Mouse (Mus musculus) forebrain, embryonic 16.5 days (tissue): Measurements from ENCODE around the gene 1700001O22Rik. TPM values are rescaled to one million over a fixed set of nuclear protein-coding genes. Genes with fewer than 3 reads are reported as not detected.
A peak's percentile ranks its signal among the peaks of the same experiment; 100 is the strongest.

Experiments
- ATAC-seq: fragments of 200-750 bp; cut with Nextera tagmentation; 2 replicates; pipeline ENCODE4 v1.8.0; 2017; ENCODE audit warnings: mild to moderate bottlenecking, moderate library complexity
- H3K27ac ChIP-seq: fragments of 300-500 bp; sonication (generic); 2 replicates; pipeline ENCODE4 v1.5.1; 2014; ENCODE audit warnings: low read length, control low read depth
- H3K27me3 ChIP-seq: fragments of 300-500 bp; sonication (generic); replicated peaks from 2 replicates; pipeline ENCODE4 v1.6.1; 2014; ENCODE audit warnings: low read length; ENCODE audit not compliant: control insufficient read depth, insufficient read depth
- H3K36me3 ChIP-seq: fragments of 300-500 bp; sonication (generic); 2 replicates; pipeline ENCODE4 v1.6.1; 2014; ENCODE audit not compliant: control insufficient read depth, insufficient read depth
- H3K4me1 ChIP-seq: fragments of 300-500 bp; sonication (generic); replicated peaks from 2 replicates; pipeline ENCODE4 v1.6.1; 2014; ENCODE audit warnings: low read length; ENCODE audit not compliant: control insufficient read depth, insufficient read depth
- H3K4me2 ChIP-seq: fragments of 300-500 bp; sonication (generic); 2 replicates; pipeline ENCODE4 v1.6.1; 2014; ENCODE audit warnings: mild to moderate bottlenecking, low read length, control low read depth
- H3K4me3 ChIP-seq: fragments of 300-500 bp; sonication (generic); replicated peaks from 2 replicates; pipeline ENCODE4 v1.5.1; 2014; ENCODE audit warnings: mild to moderate bottlenecking, low read length, control low read depth
- H3K9ac ChIP-seq: fragments of 300-500 bp; sonication (generic); replicated peaks from 2 replicates; pipeline ENCODE4 v1.6.1; 2014; ENCODE audit warnings: low read depth, low read length, control low read depth
- H3K9me3 ChIP-seq: fragments of 300-500 bp; sonication (generic); 2 replicates; pipeline ENCODE4 v1.6.1; 2016; ENCODE audit warnings: low read length; ENCODE audit not compliant: control insufficient read depth
- WGBS: fragments of 180-500 bp; shearing (Covaris S2); extraction: QIAGEN DNeasy Blood & Tissue Kit; methylation state at CpG from one replicate; pipeline ENCODE4 v1.1.7; 2014; 5-methylcytosine and 5-hydroxymethylcytosine counted together
- polyA plus RNA-seq: library from polyadenylated mRNA; unstranded; fragments of >200 nt; fragmentation: Nextera tagmentation; extraction: Ambion mirVana; gene quantifications from 2 replicates; pipeline ENCODE4 v1.2.1, GENCODE M21; 2015

The 1700001O22Rik gene
- polyA plus RNA-seq, 1 experiment from 2014 or later: 2.1 TPM

DNA sequence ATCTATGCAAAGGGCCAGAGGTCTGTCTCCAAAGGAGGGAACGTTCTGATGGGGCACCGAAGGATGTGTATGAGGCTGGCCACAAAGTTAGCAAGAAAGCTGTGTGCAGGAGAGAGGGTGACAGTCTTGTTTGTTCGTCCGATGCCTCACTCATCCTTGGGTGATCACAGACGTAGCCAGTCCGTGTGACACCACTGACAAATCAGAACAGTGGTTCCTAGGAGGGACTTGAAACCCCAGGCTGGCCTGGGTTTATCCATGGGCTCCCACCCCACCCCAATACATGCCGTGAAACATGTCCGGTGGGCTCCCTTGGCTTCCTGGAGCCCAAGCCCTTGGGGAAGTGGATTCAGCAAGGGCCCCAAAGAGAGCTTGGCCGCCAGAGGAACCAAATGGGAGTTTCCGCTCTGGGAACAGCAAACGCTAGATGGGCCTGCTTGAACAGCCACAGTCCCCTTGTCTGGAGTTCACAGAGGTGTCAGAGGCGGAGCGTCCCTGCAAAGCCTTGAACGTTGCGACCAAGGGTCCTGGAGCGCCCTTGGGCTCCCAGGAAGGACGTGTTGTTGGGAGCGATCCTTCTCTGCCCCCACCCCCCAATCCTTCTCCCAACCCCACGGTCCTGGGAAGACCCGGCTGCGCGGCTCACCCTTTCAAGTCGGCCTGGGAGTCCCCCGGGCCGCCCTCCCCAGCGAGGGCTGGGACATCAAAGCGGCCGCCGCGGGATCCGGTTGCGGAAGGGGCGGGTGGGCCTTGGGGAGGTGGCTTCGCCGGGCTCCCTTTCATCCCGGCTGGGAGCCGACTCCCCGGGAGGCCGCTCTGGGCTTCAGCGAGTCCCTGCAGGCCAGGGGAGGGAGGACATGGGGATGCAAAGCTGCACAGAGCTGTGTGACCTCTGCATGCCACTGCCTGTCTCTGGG is 19.1 kb downstream of the 1700001O22Rik start:
- Histone ChIP-seq H3K36me3 (no peaks in the 10 kb centered on the region), H3K27me3 (no peaks in the 10 kb centered on the region), H3K4me1 (peaks cover 24% of the 10 kb centered on the region), H3K4me3 (peak overlapping the region; percentile 14; the same call in 1 of the 2 replicates), H3K9me3 (no peaks in the 10 kb centered on the region), H3K9ac (peak overlapping the region; percentile 53), H3K4me2 (peak overlapping the region; percentile 40), H3K27ac (no peak overlapping the region; the same call in 1 of the 2 replicates)
- 18% methylated on average over 32 of the region's 40 CpGs for WGBS
- ATAC-seq: peak; percentile 17; the same call in 1 of the 2 replicates

DNA sequence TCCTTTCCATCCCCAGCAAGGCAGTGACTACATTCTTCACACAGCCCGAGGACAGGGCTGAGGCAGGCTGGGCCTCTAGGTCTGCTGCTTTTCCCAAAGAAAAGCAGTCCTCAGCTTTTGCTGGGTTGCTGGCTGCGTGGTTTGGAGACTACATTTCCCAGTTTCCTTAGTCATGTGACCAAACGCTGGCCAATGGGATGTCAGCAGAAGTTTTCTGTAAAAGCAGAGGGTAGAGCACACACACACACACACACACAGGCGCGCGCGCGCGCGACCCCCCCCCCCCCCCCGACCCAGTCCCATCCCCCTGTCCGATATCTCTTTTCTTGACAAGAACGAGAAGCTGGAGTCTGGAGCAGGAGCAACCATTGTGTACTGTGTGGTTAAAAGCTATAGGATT is 20.1 kb downstream of the 1700001O22Rik start:
- H3K4me1 ChIP-seq: peaks cover 24% of the 10 kb centered on the region
- H3K27me3 ChIP-seq: no peaks in the 10 kb centered on the region
- H3K4me3 ChIP-seq: peak overlapping the region; percentile 25; the same call in 1 of the 2 replicates
- peak overlapping the region; percentile 54 for H3K4me2 ChIP-seq
- no peaks in the 10 kb centered on the region for H3K36me3 ChIP-seq
- WGBS: 0% methylated on average over 12 of the region's 13 CpGs
- no peak overlapping the region for H3K27ac ChIP-seq
- H3K9ac ChIP-seq: peak overlapping the region; percentile 41
- peak; percentile 64 for ATAC-seq
- no peaks in the 10 kb centered on the region for H3K9me3 ChIP-seq

DNA sequence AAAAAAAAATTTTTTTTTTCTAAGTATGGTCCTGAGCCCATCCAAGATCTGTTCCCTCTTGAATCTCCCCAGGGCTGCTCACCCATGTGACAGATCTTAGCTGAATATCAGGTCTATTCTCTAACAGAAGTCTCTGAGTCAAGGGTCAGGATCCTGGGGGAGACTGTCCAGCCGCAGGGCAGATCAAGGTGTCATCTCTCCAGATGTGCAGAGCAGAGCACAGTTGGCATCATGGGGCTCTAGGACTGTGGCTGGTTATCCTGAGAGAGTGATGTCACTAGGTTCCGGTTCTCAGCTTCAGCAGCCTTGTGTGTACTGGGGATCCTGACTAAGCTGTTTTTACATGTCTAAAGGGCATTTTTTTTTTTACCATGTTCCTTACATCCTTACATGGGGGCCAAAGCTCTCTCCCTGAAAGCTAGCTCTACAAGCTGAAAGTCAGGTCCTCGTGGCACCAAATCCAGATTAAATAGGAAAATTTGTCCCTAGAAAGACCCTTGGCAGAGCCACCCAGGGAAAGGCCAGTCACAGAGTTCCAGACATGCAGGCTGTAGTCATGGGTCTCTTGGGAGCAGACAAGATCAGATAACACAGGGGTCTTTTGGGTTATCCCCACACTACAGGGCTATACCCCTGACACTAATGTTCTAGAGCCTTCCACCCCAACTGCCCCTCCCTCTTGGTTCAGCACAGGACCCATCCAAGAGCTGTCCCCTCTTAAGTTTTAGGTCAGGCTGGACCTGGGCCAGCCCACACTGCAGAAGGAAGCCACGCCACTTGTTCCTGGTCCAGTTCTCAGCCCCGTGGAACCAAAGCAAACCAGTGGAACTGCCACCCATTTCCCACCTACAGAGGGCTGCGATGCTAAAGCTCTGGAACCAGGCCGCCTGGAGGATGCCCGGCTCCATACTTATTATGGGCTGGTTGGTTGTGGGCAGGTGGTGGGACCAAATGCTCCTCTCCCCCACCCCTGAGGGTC is 20.9 kb downstream of the 1700001O22Rik start:
- no peak overlapping the region for H3K4me2 ChIP-seq
- H3K4me3 ChIP-seq: no peak overlapping the region
- H3K4me1 ChIP-seq: peaks cover 24% of the 10 kb centered on the region
- no peaks in the 10 kb centered on the region for H3K9me3 ChIP-seq
- WGBS: 76% methylated on average over 8 of the region's 8 CpGs
- no peaks in the 10 kb centered on the region for H3K36me3 ChIP-seq
- peak overlapping the region; percentile 41 for H3K9ac ChIP-seq
- ATAC-seq: peak; percentile 16
- no peak overlapping the region for H3K27ac ChIP-seq
- H3K27me3 ChIP-seq: no peaks in the 10 kb centered on the region

DNA sequence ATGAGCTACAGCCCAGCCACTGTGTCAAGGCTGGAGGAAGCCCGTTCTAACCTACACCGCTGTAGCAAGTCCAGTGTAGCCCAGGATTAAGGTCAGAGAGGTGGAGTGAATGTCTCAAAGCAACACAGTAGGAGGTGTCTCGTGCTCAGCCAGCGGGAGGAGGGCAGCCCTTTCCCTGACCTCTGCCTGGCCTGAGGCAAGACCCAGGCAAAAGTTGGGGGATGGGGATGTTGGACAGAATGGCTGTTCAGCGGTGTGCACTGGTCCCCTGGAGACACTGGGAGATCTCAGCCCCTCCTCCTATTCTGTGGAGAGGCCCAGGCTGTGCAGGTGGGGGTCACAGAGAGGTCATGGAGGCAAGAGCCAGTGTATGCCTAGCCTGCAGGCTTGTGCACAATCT is 24.2 kb downstream of the 1700001O22Rik start:
- WGBS: 10% methylated on average over 5 of the region's 5 CpGs
- no peaks in the 10 kb centered on the region for H3K9me3 ChIP-seq

DNA sequence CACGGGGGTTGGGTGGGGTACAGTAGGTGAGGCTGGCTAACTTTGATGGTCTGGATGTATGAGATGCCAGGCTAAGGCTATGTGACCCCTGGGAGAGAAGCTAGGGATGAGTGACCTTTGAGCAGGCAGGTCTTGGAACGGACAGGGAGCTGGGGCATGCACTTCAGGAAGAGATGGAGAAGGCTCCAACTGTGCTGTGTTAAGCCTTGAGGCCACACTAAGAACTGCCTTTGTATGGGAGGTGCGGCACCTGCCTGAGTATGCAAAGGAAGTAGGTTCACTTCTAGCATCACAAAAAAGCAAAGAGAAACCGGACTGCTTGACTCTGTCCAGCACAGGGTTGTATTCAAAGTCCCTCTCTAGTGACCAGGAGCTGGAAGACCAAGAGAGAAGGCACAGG is 25.2 kb downstream of the 1700001O22Rik start:
- no peak overlapping the region for H3K4me3 ChIP-seq
- no peaks in the 10 kb centered on the region for H3K36me3 ChIP-seq
- H3K9ac ChIP-seq: no peak overlapping the region
- no peak overlapping the region for H3K4me2 ChIP-seq
- H3K4me1 ChIP-seq: peaks cover 3% of the 10 kb centered on the region
- 58% methylated on average over 4 of the region's 4 CpGs for WGBS
- no peaks in the 10 kb centered on the region for H3K27me3 ChIP-seq
- H3K27ac ChIP-seq: no peak overlapping the region
- ATAC-seq: no peak
- no peaks in the 10 kb centered on the region for H3K9me3 ChIP-seq

More for the DNA sequence above, 24.2 kb downstream of the 1700001O22Rik start:
- Histone ChIP-seq H3K4me3 (no peak overlapping the region), H3K4me1 (peaks cover 8% of the 10 kb centered on the region), H3K27ac (no peak overlapping the region), H3K27me3 (no peaks in the 10 kb centered on the region), H3K9ac (no peak overlapping the region), H3K4me2 (no peak overlapping the region), H3K36me3 (no peaks in the 10 kb centered on the region)
- ATAC-seq: no peak

DNA sequence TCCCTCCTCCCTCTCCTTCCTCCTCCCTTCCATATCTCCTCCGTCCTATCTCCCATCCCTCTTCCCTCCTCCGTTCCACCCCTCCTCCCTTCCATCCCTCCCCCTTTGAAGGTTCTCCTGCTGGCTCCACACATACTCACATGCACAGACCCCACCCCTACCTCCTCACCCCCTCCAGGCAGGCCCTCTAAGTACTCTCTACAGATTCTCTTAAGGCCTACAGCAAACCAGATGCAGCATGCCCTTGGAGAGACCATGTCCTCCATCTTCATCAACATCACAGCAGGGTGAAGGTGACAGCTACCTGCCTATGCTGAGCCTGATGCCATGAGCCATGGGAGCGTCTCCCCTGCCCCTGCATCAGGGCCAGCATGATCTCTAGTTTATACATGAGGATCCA is 26.2 kb downstream of the 1700001O22Rik start:
- no peak overlapping the region for H3K9ac ChIP-seq
- ATAC-seq: no peak
- peaks cover 11% of the 10 kb centered on the region for H3K4me1 ChIP-seq
- no peaks in the 10 kb centered on the region for H3K36me3 ChIP-seq
- no peak overlapping the region for H3K4me3 ChIP-seq
- H3K9me3 ChIP-seq: no peaks in the 10 kb centered on the region
- H3K27ac ChIP-seq: no peak overlapping the region
- 80% methylated on average over 3 of the region's 3 CpGs for WGBS
- no peaks in the 10 kb centered on the region for H3K27me3 ChIP-seq
- no peak overlapping the region for H3K4me2 ChIP-seq

DNA sequence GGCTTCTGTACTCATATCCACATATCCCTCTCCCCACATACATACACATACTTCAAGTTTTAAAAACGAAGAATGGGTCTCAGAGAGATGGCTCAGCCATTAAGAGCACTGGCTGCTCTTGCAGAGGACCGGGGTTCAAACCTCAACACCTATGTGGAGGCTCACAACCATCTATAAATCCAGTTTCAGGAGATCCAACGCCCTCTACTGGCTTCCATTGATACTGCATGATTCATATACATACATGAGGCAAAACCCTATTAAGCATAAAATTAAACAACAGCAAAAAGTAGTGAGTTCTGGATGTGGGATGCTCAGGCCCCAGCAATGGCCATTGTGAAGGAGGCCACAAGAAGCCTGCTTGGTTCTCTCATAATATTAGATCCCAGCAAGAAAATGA is 27.5 kb downstream of the 1700001O22Rik start:
- H3K4me3 ChIP-seq: no peak overlapping the region
- H3K27ac ChIP-seq: no peak overlapping the region
- no peak overlapping the region for H3K9ac ChIP-seq
- H3K4me2 ChIP-seq: no peak overlapping the region
- ATAC-seq: no peak
- H3K4me1 ChIP-seq: peaks cover 23% of the 10 kb centered on the region
- H3K27me3 ChIP-seq: no peaks in the 10 kb centered on the region
- no peaks in the 10 kb centered on the region for H3K9me3 ChIP-seq
- 60% methylated on average over 3 of the region's 3 CpGs for WGBS
- H3K36me3 ChIP-seq: no peaks in the 10 kb centered on the region

DNA sequence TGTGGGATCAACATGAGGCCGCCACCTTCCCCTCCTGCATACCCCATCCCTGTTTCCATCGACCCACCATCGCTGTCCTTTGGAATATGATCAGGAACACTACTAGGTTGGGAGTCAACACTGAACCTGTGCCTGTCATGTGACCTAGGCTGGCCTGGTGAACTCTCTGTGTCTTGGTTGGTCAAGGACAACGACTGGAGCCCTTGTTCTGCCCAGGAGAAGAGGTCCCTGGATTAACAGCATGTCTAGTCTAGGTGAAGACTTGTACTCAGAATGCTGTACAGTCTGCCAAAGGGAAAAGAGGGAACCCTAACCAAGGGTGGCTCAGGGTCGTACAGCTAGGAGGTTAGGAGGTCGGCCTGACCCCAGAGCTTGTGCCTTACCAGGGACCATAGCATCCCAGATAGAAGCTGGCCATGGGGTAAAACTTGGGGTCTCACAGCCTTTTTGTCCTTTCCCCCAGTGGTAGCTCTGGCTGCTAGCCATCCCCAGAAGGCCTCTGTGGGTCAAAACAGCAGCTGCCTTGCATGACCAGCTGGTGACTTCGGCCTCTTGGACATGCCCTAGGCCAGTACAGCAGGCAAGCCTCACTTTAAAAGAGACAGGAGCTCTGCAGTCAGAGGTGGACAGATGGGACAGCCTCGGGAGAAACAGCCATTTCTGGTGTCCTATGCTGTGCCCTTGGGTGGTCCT is 30.0 kb downstream of the 1700001O22Rik start:
- 84% methylated on average over 8 of the region's 8 CpGs for WGBS
- no peaks in the 10 kb centered on the region for H3K9me3 ChIP-seq
- no peak overlapping the region for H3K9ac ChIP-seq
- H3K36me3 ChIP-seq: no peaks in the 10 kb centered on the region
- ATAC-seq: no peak
- no peaks in the 10 kb centered on the region for H3K27me3 ChIP-seq
- no peak overlapping the region for H3K4me2 ChIP-seq
- H3K4me3 ChIP-seq: no peak overlapping the region
- peaks cover 24% of the 10 kb centered on the region for H3K4me1 ChIP-seq
- no peak overlapping the region for H3K27ac ChIP-seq
